Mouse (Mus musculus) megakaryocyte, embryonic 14.5 days (primary cell): ENCODE data around the gene Actr1b.

Experiments
- FLI1 ChIP-seq: IDR thresholded peaks from 2 replicates; pipeline ENCODE4 v1.6.1; 2012; ENCODE audit warnings: low read length, inconsistent platforms, mixed read lengths
- GATA1 ChIP-seq: IDR thresholded peaks from 3 replicates; pipeline ENCODE4 v1.6.1; 2012; ENCODE audit warnings: mixed read lengths, low read length, inconsistent platforms, borderline replicate concordance

DNA sequence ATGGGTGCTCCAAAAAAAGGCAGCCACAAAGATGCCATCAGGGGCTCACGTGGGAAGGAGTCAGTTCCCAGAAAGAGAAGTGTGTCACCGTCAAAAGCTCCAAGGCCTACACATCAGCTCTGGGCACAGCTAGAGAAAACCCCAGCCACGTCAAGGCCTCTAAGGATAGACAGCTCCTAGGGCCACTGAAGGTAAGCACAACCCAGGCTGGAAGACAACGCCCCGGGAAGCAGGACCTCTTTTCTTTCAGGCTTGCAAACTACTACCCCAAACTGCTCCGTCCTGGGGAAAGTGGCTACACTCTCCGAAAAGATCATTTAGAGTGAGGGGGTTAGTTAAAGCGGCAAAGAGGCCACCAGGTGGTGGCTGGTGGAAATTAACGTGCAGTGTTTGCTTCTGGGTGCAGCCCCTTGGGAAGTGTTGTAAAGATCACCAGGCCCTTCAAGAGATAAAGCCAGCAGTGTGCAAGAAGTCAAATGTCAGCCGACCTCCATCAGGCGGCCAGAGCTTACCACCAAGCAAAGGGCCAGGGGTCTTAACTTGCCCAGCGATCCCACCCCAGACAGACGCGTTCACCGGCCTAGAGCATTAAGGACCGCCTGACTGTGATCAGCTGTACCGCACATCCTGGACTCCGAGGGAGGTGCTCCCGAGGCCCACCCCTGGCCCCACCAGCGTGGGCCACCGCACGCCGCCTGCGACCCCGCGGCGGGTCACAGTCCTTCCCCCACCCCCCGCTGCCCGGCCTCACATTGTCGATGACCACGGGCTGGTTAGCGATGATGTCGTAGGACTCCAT lies 5.0 kb downstream of the Actr1b start:
- TF ChIP-seq GATA1 (no peak), FLI1 (no peak)
